Mouse (Mus musculus) T-helper 1 cell (primary cell): ENCODE results near the gene Esm1.
"Not testable (repeated sequence)": the region's sequence is repeated elsewhere in the genome, so short reads cannot be mapped to it uniquely, and the experiment has no call there.

Experiments used
- in situ Hi-C: fragments of 300-600 bp; cut with MboI, MseI; formaldehyde crosslinking; loops from one replicate; pipeline ENCODE4 v1.15.1; 2025; ENCODE audit warnings: high pct_unique_total_duplicates

The Esm1 gene

DNA sequence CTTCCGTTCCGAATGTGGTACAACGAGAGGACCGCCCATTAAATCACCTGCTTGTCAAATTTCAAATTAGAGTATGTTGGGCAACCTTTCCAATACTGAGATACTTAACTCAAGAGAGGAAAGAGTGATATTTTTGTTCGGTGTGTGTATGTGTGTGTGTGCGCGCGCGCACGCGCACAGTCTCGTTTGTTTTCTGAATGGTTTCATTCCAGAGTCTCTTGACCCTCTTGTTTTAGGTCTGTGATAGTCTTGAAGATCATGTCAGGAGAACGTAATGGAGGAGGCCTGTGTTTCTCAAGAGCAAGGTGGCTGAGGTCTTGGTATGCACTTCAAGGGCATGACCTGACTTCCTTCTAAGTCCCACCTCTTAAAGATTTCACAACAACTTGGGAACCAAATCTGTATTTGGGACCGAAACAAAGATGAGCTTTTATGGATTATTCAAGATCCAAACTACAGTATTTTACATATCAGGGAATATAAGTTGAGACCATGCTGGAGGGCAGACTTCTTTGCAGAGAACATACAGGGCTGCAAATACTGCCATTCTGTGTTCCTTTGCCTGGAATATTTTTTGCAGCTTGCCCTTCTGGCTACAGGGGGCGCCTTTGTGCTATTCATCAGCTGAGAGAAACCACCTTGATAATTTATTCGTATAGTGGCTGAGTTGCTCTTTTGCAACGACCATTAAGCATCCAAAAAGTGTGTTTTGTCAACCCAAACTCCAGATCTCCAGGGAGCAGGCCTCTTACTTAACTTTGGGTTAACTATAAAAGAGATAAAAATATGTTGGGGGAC lies 18.4 kb downstream of the Esm1 start:
- in situ Hi-C loops = no loop called here

DNA sequence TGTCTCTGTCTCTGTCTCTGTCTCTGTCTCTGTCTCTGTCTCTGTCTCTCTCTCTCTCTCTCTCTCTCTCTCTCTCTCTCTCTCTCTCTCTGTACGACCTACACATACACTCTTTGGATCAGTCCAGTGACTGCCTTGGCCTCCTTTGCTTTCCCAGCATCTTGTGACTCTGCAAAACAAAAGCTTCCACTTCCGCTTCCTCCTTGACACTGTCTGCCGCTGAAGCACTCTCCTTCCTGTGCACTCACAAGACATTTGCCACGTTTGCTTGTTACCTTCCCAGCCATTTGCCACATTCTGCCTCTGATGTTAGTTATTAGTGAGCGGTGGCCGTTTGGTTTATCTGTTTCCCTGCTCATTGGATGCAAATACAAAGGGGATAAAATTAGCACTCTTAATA lies 32.7 kb downstream of the Esm1 start:
- in situ Hi-C loops = no loop called here

DNA sequence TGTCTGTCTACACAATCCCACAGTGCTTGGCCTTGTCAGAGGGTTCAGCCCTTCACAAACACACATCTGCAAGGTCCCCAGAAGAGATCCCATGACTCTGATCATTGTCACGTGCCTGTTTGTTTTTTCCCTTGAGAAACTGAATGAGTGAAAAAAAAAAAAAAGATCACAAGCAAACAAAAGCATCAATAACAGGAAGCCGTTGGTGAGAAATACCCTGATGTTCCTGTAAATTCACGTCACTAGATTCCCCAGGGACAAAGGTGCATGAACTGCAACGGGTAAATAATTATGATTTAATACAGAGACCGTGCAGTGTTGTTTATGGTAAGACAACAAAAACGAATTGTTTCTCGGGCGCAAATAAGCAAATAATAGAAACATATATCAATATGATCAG lies 35.6 kb downstream of the Esm1 start:
- in situ Hi-C loops = no loop called here

DNA sequence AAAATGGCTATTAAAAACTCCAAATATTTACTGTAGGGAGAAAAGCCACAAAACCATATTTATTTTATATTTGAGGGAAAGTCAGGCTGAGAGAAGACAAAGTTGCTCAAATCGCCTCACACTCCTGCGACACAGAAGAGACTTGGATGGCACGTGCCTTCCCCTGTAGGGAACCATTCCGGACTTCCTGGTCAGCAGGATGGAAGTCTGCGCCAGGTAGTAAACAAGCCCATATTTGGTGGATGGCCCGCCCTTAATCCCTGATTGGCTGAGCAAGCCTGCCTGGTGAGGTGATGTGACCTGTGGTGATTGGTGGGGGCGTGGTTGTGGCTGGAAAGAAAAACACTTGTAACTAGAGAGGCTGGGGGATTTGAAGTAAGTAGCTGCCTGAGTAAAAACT lies 43.1 kb downstream of the Esm1 start:
- in situ Hi-C loops = not testable (repeated sequence)

DNA sequence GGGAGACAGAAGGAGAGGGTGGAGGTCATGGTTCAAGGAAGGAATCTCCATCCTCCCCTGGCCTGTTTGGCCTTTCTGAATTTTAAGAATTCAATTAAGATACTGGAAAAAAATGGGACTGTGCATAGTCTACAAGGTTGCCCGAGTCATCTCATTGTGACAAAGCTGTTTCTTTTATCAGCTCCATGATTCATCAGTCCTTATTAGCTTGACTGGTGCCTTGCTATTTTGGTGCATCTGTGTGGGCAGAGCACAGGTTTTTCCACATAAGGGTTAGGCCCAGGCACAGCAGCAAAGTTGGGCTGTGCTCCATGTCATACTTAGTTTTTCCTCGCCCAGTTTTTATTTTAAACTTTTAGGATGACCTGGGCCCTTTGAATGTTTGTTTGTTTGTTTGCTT lies 47.3 kb downstream of the Esm1 start:
- in situ Hi-C loops = loop anchor here (5.0 kb wide), 1 partner anchor 209 kb away; the partner anchor contains the start of gene Gpx8

DNA sequence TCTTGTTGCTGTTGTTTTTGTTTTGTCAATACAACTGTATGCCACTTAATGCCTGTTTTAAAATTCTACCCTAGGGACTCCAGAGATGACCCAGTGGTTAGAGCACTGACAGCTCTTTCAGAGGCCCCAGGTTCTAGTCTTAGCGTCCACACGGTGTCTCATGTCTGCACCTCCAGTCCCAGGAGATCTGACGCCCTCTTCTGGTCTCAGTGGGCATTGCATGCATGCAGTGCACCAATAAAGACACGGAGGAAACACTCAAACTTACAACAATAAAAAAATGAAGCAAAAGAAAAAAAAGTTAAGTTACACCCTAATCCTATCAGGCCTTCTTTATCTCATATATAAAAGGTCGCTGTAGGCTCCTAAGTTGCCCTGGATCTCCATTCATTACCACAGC lies 47.7 kb downstream of the Esm1 start:
- in situ Hi-C loops = loop anchor here (5.0 kb wide), 1 partner anchor 210 kb away; the partner anchor contains the start of gene Gpx8

DNA sequence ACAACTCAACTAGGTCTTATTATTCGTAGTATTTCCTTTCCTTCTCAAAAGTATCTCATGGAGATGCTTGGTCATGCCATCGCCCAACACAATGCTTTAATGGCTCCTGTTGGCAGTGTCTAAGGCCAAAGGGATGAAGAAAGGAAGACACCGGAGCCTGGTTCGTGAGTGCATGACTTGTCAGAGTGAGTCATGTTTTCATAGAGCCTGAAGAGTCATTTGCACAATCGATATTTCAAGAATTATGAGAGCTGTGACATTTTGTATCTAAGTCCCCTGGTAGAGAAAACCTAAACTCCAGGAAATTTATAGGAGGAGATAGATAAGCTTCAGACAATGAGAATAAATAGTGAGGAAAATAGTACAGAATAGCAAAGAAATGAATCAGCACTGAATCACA lies 49.8 kb downstream of the Esm1 start:
- in situ Hi-C loops = loop anchor here (5.0 kb wide), 1 partner anchor 212 kb away; the partner anchor contains the start of gene Gpx8

DNA sequence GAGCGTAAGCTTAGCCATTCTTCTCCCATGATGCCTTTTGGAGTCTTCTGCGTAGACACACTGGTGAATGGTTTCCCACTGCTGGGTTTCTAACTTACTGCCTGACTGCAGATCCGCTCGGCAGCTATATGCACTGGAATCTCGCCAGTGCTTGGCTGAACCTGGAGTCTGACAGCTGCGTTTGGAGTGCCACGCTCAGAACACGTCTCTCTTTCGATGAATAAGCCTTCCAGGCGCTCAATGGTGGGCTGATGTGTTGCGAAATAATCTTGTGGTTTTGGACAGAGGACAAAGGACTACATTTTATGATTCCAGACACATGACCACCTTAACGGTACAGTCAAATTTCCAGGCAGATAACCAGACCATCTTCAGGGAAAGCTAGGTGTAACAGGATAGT lies 53.4 kb downstream of the Esm1 start:
- in situ Hi-C loops = no loop called here

DNA sequence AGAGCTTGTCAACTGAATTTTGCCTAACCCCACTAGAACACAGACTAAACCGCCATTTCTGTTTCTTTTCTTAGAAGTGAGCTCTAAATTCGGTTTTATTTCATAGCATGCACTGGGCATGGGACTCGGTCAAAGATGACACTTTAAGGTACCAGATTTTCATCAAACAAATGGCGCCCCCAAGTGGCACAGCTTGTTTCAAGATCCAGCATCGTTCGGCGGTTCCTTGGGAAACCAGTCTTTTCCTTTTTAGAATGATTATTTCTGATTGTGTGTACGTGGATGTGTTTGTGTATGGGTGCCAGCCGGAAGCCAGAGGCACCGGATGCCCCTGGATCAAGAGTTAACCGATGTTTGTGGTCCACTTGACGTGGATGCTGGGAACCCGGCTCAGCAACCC lies 55.8 kb downstream of the Esm1 start:
- in situ Hi-C loops = no loop called here

DNA sequence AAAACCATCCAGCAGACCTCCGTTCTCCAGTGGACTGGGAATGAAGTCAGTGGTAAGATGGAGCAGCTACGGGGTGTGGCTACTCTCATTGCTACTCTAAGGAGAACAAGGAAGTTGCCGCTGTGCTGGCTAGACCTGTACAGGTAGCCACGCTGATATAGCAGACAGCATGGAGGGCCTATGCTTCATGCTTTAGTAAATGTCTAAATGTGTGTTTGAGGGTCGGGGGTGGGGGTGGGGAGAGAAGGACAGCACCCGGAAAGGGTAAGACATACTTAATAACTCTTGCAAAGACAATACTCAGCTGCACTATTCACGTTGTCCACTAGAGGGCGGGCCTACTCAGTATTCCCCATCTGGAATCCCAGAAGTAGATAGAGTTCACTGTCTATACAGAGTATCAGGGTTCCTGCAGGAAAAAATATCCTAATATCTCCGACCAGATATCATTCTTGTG lies 57.1 kb downstream of the Esm1 start:
- in situ Hi-C loops = no loop called here

DNA sequence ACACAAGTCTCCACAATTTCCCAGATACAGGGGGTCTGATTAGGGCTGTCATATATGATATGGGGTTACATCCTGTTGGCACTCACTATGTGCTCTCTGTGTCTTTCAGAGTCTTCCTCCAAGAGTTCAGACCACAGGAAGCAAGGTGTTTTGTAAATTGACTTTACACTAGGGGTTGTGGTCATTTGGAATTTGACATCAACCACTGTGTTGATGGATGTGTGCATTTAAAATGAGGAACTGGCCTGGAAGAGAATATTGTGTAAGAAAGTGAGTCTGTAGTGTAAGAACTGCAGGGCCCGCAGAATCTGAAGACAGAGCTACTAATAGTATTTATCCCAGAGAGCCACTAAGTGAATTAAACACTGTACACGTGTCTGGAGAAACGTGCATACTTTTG lies 57.7 kb downstream of the Esm1 start:
- in situ Hi-C loops = no loop called here
